Mouse (Mus musculus) megakaryocyte progenitor cell, adult 5-6 weeks (primary cell): ENCODE data around the gene Sdhb. TPM values are rescaled to one million over a fixed set of nuclear protein-coding genes. Genes with fewer than 3 reads are reported as not detected.

Experiments used
- ATAC-seq: replicated peaks from 2 replicates; pipeline ENCODE4 v1.8.0; 2016; ENCODE audit warnings: mild to moderate bottlenecking, moderate TSS enrichment, inconsistent platforms; ENCODE audit not compliant: poor library complexity
- total RNA-seq, 2 experiments: library from RNA; stranded (forward) in 1 of 2; stranded (reverse) in 1 of 2; fragments of 157-497, 149-512 nt in 1 of 2; fragments of 200-1000 nt in 1 of 2; gene quantifications; 2 replicates each; pipeline versions ENCODE4 v1.2.3 to v1.2.4; 2015 to 2017

The Sdhb gene
- total RNA-seq, 2 experiments from 2014 or later, result 129 to 160 TPM

- no peak for ATAC-seq
Observed at GRCm38 (mm10) chr4:141010941-141011429, 50.0 kb downstream of the Sdhb start.

- ATAC-seq, result no peak
Observed at GRCm38 (mm10) chr4:141011556-141012328, 50.7 kb downstream of the Sdhb start.

- no peak for ATAC-seq
Observed at GRCm38 (mm10) chr4:141012558-141012957, 51.6 kb downstream of the Sdhb start.

GRCm38 (mm10) chr4:141014114-141014513 lies 53.1 kb downstream of the Sdhb start:
- ATAC-seq, result no peak

- ATAC-seq, result no peak
Observed at GRCm38 (mm10) chr4:141014856-141015255, 53.9 kb downstream of the Sdhb start.

- no peak for ATAC-seq
Observed at GRCm38 (mm10) chr4:141015356-141015755, 54.4 kb downstream of the Sdhb start.

GRCm38 (mm10) chr4:141016311-141016710 lies 55.3 kb downstream of the Sdhb start:
- ATAC-seq, result 0 out of 2 replicates have a peak, but pooled peaks have one; percentile 21

- ATAC-seq, result no peak
Observed at GRCm38 (mm10) chr4:141017657-141018436, 56.8 kb downstream of the Sdhb start.

GRCm38 (mm10) chr4:141020220-141020619 lies 59.2 kb downstream of the Sdhb start:
- ATAC-seq, result no peak

- no peak for ATAC-seq
Observed at GRCm38 (mm10) chr4:141020811-141021613, 60.0 kb downstream of the Sdhb start.

GRCm38 (mm10) chr4:141021614-141021929 lies 60.6 kb downstream of the Sdhb start:
- 0 out of 2 replicates have a peak, but pooled peaks have one; percentile 22 for ATAC-seq

- ATAC-seq, result no peak
Observed at GRCm38 (mm10) chr4:141024052-141024451, 63.0 kb downstream of the Sdhb start.

GRCm38 (mm10) chr4:141024992-141025391 lies 64.0 kb downstream of the Sdhb start:
- ATAC-seq, result no peak

Other genes with a start within 250 kb of the Sdhb start
- gene Padi6, start 218.6 kb upstream of the Sdhb start, total RNA-seq (2015), result not detected in 2 replicates
- not detected in 2 replicates for gene Padi6, start 218.6 kb upstream of the Sdhb start, total RNA-seq (2017)
- 4.6 and 4.9 TPM in 2 replicates for gene Padi4, start 187.0 kb upstream of the Sdhb start, total RNA-seq (2015)
- gene Padi4, start 187.0 kb upstream of the Sdhb start, total RNA-seq (2017), result 6.9 and 9.3 TPM in 2 replicates
- not detected in 2 replicates for gene Padi3, start 150.6 kb upstream of the Sdhb start, total RNA-seq (2015)
- gene Padi3, start 150.6 kb upstream of the Sdhb start, total RNA-seq (2017), result 0.07 and 0.46 TPM in 2 replicates
- 0.05 TPM in 2 replicates for gene Padi1, start 115.4 kb upstream of the Sdhb start, total RNA-seq (2015)
- not detected in 2 replicates for gene Padi1, start 115.4 kb upstream of the Sdhb start, total RNA-seq (2017)
- 5.5 and 5.7 TPM in 2 replicates for gene Padi2, start 54.9 kb upstream of the Sdhb start, total RNA-seq (2015)
- gene Padi2, start 54.9 kb upstream of the Sdhb start, total RNA-seq (2017), result 4.8 and 5.0 TPM in 2 replicates
- 9.0 and 13.1 TPM in 2 replicates for gene Atp13a2, start 25.7 kb downstream of the Sdhb start, total RNA-seq (2015)
- gene Atp13a2, start 25.7 kb downstream of the Sdhb start, total RNA-seq (2017), result 19.2 and 23.4 TPM in 2 replicates
- not detected in 2 replicates for gene Mfap2, start 49.2 kb downstream of the Sdhb start, total RNA-seq (2015)
- gene Mfap2, start 49.2 kb downstream of the Sdhb start, total RNA-seq (2017), result not detected in 2 replicates
- gene Crocc, start 99.3 kb downstream of the Sdhb start, total RNA-seq (2015), result 1.1 and 3.3 TPM in 2 replicates
- 5.8 and 6.0 TPM in 2 replicates for gene Crocc, start 99.3 kb downstream of the Sdhb start, total RNA-seq (2017)
- gene Necap2, start 117.2 kb downstream of the Sdhb start, total RNA-seq (2015), result 33.5 and 37.1 TPM in 2 replicates
- gene Necap2, start 117.2 kb downstream of the Sdhb start, total RNA-seq (2017), result 50.4 and 64.3 TPM in 2 replicates
- not detected in 2 replicates for gene Spata21, start 127.1 kb downstream of the Sdhb start, total RNA-seq (2015)
- not detected in 2 replicates for gene Spata21, start 127.1 kb downstream of the Sdhb start, total RNA-seq (2017)
- 33.2 and 43.0 TPM in 2 replicates for gene Szrd1, start 178.6 kb downstream of the Sdhb start, total RNA-seq (2015)
- 38.8 and 52.7 TPM in 2 replicates for gene Szrd1, start 178.6 kb downstream of the Sdhb start, total RNA-seq (2017)
- 15.4 and 16.4 TPM in 2 replicates for gene Fbxo42, start 186.7 kb downstream of the Sdhb start, total RNA-seq (2015)
- gene Fbxo42, start 186.7 kb downstream of the Sdhb start, total RNA-seq (2017), result 10.5 and 11.4 TPM in 2 replicates